Mouse (Mus musculus): ENCODE results near the gene Cracr2b.
"Not testable (repeated sequence)": the region's sequence is repeated elsewhere in the genome, so short reads cannot be mapped to it uniquely, and the experiment has no call there.

Cracr2b gene

DNA sequence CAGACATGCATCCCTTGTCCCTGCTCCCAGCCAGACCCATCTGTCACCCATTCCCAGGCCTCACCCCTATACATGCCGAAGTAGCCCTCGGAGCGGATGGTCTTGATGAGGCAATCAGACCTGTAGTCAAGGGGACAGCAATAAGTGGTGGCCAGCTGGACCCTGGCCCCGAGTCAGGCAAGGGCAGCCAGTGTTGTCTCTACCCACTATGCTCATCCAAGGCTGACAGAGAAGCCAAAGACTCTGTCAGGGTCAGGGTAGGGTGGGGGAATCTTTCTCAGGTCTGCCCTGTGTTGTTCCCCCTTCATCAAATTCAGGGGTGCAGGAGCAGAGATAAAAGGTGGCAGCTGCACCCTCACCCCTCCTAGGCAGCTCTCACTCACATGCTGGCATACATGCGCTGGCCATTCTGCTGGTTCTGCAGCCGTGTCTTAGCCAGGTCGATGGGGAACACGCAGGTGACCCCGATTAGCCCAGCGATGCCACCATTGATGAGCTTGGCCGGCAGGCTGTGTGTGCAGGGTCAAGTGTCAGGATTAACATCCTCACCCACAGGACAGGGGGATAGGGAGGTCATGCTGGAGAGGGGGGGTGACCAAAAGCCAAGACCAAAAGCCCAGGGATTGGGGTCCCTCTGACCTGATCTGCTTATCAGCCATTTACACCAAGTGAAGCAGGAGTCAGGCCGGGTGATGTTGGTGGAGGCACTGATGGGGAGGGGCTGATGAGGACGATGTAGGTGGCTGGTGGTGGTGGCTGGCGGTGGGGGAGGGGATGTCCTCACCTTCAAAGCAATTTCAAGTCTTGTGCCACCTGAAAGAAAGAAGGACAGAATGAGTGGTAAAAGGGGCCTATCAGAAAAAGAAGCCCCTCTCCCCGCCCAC, 27.1 kb upstream of the Cracr2b start:
- peak; percentile 78 to 83 for DNase-seq

DNA sequence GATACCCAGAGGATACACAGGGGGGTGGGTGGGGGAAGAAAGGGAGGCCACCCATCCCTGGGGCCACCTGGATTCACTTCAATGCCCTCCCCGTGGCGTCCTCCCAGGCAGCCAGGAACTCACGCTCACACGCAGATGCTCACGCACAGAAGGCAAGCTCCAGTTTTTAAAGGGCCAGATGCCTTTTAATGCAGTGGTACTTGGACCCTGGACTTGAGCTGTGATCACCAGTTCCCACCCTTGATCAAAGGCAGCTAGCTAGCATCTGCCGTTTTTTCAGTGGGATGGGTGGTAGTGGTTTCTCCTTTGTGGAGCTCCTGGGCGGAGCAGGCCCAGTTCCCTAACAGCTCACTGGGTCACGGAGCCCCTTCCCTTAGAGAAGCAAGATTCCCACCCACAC, 26.4 kb upstream of the Cracr2b start:
- DNase-seq, result peak; percentile 80

DNA sequence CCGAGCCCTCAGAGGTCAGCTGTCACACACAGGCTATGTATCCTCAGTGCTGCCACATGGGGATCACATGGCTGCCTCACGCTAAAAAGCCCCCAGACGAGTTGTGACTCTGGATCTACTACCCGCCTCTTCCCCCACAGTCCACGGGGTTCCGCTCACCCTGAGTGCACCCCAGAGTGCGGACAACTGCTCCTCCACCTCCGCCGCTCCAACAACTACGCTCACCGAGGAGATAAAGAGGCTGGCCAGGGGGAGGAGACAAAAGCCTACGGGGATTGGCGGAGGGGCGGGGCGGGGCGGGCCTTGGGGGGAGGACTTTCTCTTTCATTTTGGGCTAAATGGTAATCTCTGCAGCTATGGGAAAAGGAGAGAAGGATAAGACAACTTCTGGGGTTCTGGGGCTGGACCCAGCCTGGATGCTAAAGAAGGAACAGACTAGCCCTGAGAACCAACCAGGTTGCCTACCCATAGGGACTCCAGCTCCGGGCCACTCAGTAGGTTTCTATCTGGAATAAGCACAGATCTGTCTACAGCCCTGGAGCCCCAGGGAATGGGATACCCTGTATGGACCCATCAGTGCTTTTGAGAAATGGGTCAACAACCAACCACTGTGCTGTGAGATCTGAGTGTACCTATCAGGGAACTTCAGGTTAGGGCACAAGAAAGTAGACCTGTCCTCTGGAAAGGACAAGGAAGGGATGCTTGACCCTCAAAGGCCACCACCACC, 25.6 kb upstream of the Cracr2b start:
- peak; percentile 80 to 82 for DNase-seq

DNA sequence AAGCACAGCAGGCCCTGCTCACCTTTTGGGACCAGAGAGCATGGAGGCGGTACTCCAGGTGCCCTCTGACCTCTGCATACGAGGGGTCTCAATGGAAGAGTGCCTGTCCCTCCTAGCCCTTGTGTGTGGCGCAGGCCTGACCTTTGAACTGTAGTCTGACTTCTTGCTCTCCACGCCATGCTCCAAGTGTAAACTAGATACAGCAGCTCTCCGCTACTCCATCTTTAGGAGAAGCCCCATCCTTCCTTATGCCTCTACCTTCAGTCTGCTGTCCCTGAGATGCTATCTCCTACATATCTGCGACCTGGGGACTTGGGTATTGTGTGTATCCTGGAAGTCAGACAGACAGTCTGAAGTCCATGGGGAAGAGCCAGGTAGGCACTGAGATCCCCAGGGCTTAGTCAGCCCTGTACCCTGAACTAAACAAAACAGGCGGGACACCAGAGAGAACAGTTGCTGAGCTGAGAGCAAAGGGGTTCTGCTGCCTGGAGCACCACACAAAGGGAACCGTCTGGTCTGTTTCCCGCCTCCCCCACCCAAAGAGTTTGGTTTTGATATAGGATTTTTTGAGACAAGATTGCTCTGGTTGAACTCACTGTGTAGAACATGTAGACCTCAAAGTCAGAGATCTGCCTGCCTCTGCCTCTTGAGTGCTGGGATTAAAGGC, 24.9 kb upstream of the Cracr2b start:
- peak in 1 of 2 experiments; percentile 26 for DNase-seq

DNA sequence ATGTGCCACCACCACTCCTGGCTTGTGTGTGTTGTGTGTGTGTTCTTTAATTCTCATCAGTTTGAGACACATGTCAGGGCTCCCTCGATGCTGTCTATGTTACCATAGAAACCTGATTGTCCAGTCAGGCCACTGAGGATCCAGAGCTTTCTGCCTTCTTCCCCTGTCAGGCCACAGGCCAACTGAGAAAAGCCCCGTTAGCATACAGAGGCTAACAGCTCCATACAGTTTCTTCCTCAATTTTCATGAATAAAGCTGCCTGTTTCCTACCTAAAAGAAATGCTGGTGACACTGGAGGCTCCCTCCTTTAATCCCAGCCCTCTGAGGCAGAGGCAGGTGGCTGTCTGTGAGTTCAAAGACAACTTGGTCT, 24.4 kb upstream of the Cracr2b start:
- DNase-seq, result peak in 1 of 2 experiments; percentile 18

DNA sequence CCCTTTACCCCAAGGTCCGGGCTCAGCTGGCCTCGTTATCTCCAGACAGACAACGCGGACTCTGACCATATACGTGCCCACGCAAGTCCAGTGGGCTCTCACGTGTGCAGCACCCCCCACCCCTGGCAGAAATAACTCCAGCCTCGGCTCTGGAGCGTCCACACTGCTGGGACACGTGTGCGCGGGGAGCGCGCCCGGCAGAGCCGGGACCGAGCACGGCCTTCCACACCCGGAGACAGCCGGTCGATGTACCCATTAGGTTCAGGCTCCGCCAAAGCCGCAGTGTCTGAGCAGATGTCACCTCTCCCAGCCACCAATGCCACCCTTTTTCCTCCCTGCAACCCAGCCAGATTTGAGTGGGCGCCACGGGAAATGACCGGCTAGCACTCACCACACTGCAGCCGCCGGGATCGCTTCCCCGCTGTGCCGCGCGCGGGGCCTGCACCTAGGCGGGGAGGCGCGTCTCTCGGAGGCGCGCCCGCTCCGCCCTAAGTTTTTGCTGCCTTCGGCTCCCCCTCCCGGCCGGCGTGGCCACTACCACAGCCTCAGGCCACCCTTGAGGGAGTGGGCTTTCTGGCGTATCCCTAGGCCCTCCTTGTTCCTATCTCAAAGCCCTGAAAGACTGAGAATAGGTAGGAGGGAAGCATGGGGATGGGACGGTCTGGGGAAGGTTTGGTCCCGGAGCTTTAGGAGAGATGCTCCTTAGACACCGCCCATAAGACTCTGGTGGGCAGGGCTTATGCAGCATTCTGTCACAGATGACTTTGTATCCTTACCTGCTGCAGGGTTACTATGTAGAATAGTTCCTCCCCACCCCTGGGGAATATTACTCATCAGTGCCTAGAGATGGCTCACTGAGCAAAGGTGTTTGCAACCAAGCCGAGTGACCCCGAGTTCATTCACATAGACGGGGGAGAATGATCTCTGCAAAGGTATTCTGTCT, 23.4 kb upstream of the Cracr2b start, which contains the start of gene Slc25a22:
Gene Slc25a22 (minus strand): TSS at position 715 of the 943 bp plus-strand sequence.
- peak; percentile 95 for DNase-seq

DNA sequence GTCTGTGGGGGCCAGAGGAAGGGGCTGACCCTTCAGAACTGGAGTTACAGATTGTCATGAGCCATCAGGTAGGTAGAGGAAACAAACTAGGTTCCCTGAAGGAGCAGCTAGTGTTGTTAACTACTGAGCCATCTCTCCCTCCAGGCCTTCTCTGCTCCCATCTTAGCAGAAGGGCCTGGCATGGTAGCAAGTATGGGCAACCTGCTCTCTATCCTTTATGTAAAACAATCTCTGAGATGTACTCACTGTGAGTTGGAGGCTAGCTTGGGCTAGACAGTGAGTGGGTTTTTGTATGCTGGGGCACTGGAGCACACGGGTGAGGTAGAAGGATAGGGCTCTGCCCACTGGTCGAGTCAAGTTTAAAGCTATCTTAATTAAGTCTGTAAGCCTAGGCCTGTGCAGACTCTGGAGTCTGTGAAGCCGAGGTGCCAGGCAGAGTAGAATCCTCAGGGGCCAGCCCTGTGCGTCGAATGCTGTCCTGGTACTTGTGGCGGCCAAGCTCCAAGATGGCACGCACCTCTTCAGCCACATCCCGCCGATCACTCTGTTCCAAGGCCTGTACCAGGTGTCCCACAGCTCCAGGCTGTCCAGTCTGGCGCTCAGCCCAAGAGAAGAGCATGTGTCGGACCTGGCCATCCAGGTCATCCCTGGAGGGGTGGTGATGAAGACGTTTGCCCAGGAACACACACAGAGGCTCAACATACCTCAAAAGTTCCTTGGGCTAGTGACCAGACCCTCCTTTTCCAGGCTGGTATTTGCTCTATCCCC, 22.5 kb upstream of the Cracr2b start:
- DNase-seq, result peak; percentile 83

DNA sequence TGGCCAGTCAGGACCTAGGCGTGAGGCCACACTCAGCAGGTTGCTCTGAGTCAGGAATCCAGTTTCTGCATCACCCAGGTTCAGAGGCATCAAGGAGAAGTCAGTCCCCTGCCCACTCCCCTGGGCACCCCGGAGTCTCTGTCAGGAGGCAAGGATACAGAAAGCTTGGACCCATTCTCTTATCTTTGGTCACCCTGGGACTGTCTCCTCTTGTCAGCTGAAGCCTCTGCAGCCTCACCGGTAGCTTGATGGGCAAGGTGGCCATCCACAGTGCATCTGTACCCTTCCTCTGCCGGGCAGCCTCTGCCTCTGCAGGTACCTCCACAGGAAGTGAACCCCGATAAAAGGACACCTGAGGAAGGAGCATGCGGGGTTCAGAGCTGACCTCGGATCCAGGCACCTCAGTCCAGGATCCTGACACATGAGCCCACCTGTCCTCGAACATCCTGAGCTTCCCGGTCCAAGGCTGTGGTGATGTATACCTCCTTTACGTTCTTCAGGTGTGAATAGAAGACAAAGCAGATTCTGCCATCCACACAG, 21.7 kb upstream of the Cracr2b start:
- DNase-seq, result no peak

DNA sequence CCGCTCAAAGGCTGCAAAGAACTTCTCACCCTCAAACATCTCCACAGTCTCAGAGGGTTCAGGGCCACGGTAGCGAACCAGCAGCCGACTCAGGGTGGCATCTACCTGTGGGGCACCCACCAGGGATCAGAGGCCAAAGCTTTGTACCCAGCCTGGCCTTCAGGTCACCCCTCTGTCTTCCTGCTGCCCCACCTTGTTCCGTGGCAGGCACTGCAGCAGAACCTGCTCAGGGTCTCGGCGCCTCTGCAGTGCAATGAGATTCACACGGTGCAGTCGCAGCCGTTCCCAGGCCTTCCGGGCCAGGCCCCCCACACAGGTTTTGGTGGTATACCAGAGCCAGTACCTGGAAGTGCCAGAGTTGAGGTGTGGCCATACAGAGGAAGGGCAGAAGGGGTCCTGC, 21.1 kb upstream of the Cracr2b start:
- DNase-seq, result no peak

DNA sequence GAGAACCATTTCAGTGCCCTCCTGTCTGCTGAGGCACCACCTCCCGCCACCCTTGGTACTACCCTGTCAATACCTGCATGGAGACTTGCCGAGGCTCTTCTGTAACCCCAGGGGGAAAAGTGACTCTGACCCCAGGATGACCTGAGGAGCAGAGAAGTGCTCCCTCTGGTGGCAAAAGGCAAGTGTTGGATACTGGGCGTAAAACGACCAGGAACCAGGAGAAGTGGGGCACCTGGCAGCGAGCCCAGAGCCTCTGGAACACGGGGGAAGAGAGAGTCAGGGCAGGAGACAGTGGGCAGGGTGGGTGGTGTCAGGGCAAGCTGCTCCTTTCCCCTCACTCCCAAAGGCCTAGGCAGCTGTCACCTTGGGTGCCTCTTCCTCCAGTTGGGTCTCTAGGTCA, 20.3 kb upstream of the Cracr2b start:
- peak; percentile 85 to 88 for DNase-seq

DNA sequence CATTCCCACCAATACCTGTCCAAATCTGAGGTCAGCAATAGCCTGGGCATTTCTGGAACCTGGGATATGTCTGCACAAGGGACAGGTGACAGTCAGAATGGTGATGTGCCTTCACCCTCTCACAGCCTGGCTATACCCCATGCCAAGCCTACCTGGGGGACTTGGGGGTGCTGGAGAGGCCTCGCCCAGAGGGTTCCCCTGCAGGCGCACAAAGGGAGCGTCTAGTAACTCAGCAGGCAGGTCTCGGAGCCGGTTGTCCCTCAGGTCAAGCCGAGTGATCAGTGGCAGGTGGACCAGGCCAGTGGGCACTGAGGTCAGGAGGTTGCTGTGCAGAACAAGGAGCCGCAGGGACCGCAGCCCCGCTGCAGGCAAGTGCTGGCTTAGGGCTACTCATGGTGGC, 19.4 kb upstream of the Cracr2b start:
- peak in 1 of 2 experiments; percentile 25 for DNase-seq

DNA sequence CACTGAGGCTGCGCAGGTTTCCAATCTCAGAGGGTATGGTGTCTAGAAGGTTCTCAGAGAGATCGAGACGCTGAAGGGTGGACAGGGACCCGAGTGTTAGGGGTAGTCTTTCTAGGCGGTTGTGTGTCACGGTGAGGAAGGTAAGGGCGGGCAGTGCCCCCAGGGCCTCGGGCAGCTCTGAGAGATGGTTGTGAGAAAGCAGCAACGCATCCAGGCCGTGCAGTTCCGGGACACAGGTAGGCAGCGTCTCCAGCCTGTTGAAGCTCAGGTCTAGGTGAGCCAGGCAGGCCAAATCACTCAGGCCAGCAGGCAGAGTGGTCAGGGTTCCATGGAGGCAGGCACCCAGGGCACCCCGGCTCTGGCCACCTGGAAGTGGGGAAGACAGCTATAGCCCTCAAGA, 18.7 kb upstream of the Cracr2b start:
- peak in 1 of 2 experiments; percentile 8 for DNase-seq

DNA sequence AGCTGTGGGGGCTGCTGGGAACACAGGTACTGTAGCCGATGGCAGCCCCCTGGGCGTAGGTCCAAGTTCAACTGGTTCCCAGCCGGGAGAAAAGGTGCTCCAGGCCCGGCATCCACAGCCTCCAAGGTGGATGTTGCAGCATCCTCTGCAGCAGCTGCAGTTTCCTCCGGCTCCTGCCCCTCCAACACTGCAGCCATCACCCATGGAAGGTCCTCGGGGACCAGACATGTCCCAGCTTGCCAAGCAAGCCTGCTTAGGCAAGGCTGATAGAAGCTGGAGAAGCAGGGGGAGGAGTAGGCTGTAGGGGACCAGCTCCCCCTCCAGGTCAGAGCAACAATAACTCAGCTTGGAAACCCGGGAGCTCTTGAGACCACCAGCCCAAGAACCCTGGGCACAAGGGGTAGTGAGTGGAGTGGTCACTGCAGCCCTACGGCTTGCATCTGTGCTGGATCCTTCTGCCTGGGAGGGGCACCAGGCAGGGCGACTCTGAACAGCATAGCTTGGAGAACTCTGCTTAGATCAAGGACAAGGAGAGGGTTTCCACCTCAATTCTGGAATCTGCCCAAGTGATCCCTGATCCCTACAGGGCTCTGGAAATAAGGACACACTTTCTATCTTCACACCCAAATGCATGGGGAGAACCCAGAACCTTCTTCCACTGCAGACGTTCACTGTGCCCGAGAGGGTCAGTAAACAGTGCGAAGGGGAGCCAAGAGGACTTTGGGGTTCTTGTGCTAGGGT, 17.6 kb upstream of the Cracr2b start:
- peak; percentile 62 to 63 for DNase-seq

DNA sequence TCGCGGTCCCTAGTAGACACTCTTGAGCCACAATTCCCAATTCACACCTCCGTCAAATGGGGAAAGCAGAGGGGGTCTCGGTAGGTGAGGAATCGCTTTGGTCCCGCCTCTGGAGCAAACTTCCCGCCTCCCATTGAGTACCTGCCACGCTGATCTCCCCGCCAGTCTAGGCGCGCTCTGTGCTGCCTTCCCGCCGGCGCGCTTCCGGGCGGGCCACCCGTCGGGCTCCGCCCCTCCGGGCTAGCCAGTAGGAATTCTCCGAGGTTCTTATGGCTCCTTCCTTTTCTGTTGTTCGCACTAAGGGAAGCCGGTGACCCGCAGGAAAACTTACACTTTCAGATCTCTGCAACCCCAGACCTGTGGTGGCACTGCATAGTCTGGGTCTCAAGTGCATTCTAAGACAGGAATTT, 17.1 kb upstream of the Cracr2b start, which contains the start of gene Pidd1:
Gene Pidd1 (minus strand): TSS at position 198 of the 410 bp plus-strand sequence.
- peak; percentile 43 to 57 for DNase-seq

DNA sequence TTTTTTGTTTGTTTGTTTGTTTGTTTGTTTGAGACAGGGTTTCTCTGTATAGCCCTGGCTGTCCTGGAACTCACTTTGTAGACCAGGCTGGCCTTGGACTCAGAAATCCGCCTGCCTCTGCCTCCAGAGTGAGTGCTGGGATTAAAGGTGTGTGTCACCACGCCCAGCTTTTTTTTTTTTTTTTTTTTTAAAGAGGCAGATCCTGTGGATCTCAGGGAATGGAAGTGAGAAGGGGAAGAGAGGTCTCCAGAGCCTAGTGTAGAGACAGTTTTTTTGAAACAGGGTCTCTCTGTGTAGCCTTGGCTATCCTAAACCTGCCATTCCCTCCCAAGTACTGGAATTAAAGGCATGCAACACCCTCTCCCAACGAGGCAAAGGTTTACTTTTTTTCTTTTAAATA, 14.5 kb upstream of the Cracr2b start:
- not testable (repeated sequence) for DNase-seq

DNA sequence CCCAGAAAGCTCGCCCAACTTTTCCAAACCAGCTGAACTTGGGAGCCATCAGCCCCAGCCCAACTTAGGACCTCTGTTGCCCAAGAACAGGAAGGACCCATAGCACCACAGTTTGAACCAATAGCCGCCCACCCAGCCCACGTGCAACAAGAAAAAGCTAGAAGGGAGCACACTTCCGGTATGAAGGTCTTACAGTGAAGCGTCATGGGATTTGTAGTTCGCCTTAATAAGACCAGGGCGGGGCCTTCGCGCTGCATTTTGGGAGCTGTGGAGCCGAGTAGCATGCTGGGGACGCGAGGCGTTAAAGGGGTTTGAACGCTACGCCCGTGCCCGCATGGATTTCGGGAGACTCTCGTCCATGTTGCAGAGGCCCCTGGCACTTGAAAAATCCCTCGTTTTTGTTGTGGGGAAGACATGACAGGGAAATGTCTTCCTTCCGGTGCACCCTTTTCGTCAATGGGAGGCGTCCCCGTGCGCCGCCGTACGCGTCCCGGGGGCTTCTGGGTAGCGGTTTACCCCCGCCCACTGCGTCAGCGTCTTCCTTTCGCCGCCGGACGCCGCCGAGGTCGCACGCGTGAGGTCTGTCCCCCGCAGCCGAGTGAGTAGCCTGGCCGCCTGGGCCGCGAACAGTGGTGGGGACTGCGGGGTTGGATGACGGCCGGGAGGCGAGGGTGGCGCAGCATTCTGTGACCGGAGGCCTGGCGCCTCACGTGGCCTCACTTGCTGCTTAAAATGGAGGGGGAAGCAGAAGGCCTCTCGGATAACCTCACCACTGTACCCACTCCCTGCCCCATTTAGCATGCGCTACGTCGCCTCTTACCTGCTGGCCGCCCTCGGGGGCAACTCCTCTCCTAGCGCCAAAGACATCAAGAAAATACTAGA, 13.5 kb upstream of the Cracr2b start, which contains the start of gene Rplp2:
Gene Rplp2 (plus strand): TSS at position 261 of the 882 bp plus-strand sequence.
- DNase-seq, result peak; percentile 96 to 97

DNA sequence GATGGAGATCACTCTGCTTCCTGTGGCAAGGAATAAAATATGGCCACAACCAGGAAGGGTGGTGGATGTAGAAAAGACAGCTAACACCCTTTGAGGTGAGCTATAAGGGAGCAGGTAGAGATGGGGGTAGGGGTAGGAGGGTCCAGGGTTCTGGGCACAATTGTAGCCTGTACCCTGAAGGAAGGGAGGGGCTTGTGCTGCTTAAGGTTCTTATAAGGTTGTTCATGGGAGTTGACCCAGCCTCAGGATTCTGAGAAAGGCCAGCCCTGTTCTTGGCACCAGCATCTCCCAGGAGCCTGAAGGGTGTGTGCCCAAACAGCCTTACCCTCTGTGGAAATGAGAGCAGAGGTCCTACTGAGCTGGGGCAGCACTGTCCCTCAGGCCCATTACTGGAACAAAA, 9.0 kb upstream of the Cracr2b start:
- peak in 1 of 2 experiments; percentile 11 for DNase-seq

DNA sequence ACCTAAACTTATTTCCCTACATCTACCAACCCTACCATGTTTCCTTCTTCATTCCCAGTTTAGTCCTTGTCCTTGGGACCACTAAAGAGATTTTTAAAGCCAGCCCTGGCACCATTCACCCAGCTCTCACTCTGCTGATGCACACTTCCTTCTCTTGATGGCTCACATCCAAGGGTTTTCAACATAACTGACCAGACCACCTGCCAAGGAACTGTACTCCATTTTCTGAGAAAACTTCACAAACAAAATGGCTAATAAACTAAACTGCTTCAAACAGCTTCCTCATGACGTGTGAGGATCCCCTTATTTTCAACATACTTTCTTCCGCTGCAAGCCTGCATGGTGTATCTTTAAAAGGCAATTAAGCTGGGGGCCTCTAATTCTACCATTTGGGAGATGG, 7.3 kb upstream of the Cracr2b start:
- DNase-seq, result no peak

DNA sequence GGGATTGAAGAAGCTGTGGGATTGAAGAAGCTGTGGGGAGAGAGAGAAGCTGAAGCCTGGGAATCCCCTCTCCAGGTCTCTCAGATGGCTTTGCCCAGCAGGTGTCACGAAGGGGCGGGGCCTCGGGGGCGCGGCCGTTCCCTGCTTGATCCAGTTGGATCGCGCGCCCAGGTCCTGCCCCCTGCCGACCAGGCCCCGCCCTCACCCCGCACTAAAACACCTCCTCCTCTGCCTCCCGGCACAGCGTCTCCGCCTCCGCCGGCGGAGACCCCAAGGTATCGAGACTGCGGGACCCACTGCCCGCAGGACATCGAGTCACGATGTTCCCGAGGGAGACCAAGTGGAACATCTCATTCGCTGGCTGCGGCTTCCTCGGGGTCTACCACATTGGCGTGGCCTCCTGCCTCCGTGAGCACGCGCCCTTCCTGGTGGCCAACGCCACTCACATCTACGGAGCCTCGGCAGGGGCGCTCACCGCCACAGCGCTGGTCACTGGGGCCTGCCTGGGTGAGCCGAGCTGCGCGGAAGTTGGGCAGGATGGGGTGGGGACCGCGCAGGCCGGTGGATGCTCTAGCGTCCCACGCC, 5.8 kb upstream of the Cracr2b start, which contains the start of gene Pnpla2:
Gene Pnpla2 (plus strand): TSS at position 232 of the 585 bp plus-strand sequence.
- peak; percentile 96 to 97 for DNase-seq

All from cerebellum, postnatal 10 days (tissue).